Mouse (Mus musculus) kidney, postnatal 25 days (tissue): ENCODE results near the gene Apba1.

Experiments used
- DNase-seq, 2 experiments: peaks; one replicate each; pipeline ENCODE4 v3.0.0; 2021; ENCODE audit warnings: mixed read lengths in 2 of 2

Gene Apba1

GRCm38 (mm10) chr19:23879862-23880261 is 121.2 kb downstream of the Apba1 start:
- no peak for DNase-seq

- DNase-seq, result no peak
Observed at GRCm38 (mm10) chr19:23886169-23886568, 127.5 kb downstream of the Apba1 start.

GRCm38 (mm10) chr19:23891421-23891820 is 132.7 kb downstream of the Apba1 start:
- no peak for DNase-seq

GRCm38 (mm10) chr19:23892633-23893032 is 133.9 kb downstream of the Apba1 start:
- no peak for DNase-seq

- DNase-seq, result peak; percentile 2 to 46
Observed at GRCm38 (mm10) chr19:23893093-23893889, 134.6 kb downstream of the Apba1 start.

- no peak for DNase-seq
Observed at GRCm38 (mm10) chr19:23893946-23894345, 135.3 kb downstream of the Apba1 start.

- no peak for DNase-seq
Observed at GRCm38 (mm10) chr19:23894822-23895221, 136.1 kb downstream of the Apba1 start.

- DNase-seq, result no peak
Observed at GRCm38 (mm10) chr19:23896915-23897314, 138.2 kb downstream of the Apba1 start.

GRCm38 (mm10) chr19:23898501-23898900 is 139.8 kb downstream of the Apba1 start:
- DNase-seq, result no peak

GRCm38 (mm10) chr19:23901177-23901576 is 142.5 kb downstream of the Apba1 start:
- DNase-seq, result peak; percentile 52 to 63

- DNase-seq, result no peak
Observed at GRCm38 (mm10) chr19:23901768-23902167, 143.1 kb downstream of the Apba1 start.

GRCm38 (mm10) chr19:23903066-23903465 is 144.4 kb downstream of the Apba1 start:
- DNase-seq, result no peak

- DNase-seq, result no peak
Observed at GRCm38 (mm10) chr19:23904922-23905321, 146.2 kb downstream of the Apba1 start.

GRCm38 (mm10) chr19:23905772-23906171 is 147.1 kb downstream of the Apba1 start:
- DNase-seq, result no peak

- DNase-seq, result no peak
Observed at GRCm38 (mm10) chr19:23910345-23910744, 151.7 kb downstream of the Apba1 start.

GRCm38 (mm10) chr19:23919384-23920219 is 160.9 kb downstream of the Apba1 start:
- DNase-seq, result no peak

- DNase-seq, result no peak
Observed at GRCm38 (mm10) chr19:23920220-23920544, 161.5 kb downstream of the Apba1 start.

- DNase-seq, result no peak
Observed at GRCm38 (mm10) chr19:23922601-23923000, 163.9 kb downstream of the Apba1 start.

- no peak for DNase-seq
Observed at GRCm38 (mm10) chr19:23924057-23924456, 165.4 kb downstream of the Apba1 start.

- DNase-seq, result no peak
Observed at GRCm38 (mm10) chr19:23924791-23925190, 166.1 kb downstream of the Apba1 start.

GRCm38 (mm10) chr19:23925541-23925940 is 166.9 kb downstream of the Apba1 start:
- no peak for DNase-seq

GRCm38 (mm10) chr19:23930826-23931225 is 172.1 kb downstream of the Apba1 start:
- no peak for DNase-seq

GRCm38 (mm10) chr19:23941422-23941949 is 182.8 kb downstream of the Apba1 start:
- no peak for DNase-seq

- DNase-seq, result no peak
Observed at GRCm38 (mm10) chr19:23942886-23943285, 184.2 kb downstream of the Apba1 start.
